Mouse (Mus musculus) embryo, embryonic 10 days (tissue): Measurements from ENCODE around the gene Blzf1.

Source experiments
- DNase-seq: peaks from one replicate; pipeline ENCODE4 v3.0.0-alpha.2; 2015; ENCODE audit warnings: low spot score

The Blzf1 gene

GRCm38 (mm10) chr1:164294071-164294470 lies 13.2 kb downstream of the Blzf1 start:
- no peak for DNase-seq

GRCm38 (mm10) chr1:164292040-164292439 lies 15.2 kb downstream of the Blzf1 start:
- no peak for DNase-seq

GRCm38 (mm10) chr1:164287406-164287805 lies 19.9 kb downstream of the Blzf1 start:
- DNase-seq, result peak; percentile 10

- DNase-seq, result no peak
These were observed 23.3 kb downstream of the Blzf1 start for GRCm38 (mm10) chr1:164284007-164284406.

- no peak for DNase-seq
These were observed 28.0 kb downstream of the Blzf1 start for GRCm38 (mm10) chr1:164279332-164279731.

- no peak for DNase-seq
These were observed 30.7 kb downstream of the Blzf1 start for GRCm38 (mm10) chr1:164276552-164276951.

GRCm38 (mm10) chr1:164275455-164275954 lies 31.8 kb downstream of the Blzf1 start, which contains the start of gene Ccdc181:
Gene Ccdc181 (plus strand): TSS chr1:164275585.
- peak; percentile 95 for DNase-seq

- DNase-seq, result peak; percentile 50
These were observed 33.6 kb downstream of the Blzf1 start for GRCm38 (mm10) chr1:164273659-164274058.

- no peak for DNase-seq
These were observed 36.3 kb downstream of the Blzf1 start for GRCm38 (mm10) chr1:164270941-164271340.

GRCm38 (mm10) chr1:164261553-164261952 lies 45.7 kb downstream of the Blzf1 start:
- no peak for DNase-seq

GRCm38 (mm10) chr1:164260171-164261028 lies 46.9 kb downstream of the Blzf1 start:
- DNase-seq, result no peak

- DNase-seq, result no peak
These were observed 52.5 kb downstream of the Blzf1 start for GRCm38 (mm10) chr1:164254836-164255235.

GRCm38 (mm10) chr1:164252551-164252950 lies 54.7 kb downstream of the Blzf1 start:
- no peak for DNase-seq

- no peak for DNase-seq
These were observed 55.9 kb downstream of the Blzf1 start for GRCm38 (mm10) chr1:164251438-164251837.

GRCm38 (mm10) chr1:164250391-164251150 lies 56.7 kb downstream of the Blzf1 start:
- peak; percentile 11 for DNase-seq

GRCm38 (mm10) chr1:164249332-164249711 lies 58.0 kb downstream of the Blzf1 start:
- no peak for DNase-seq

- DNase-seq, result peak; percentile 97
These were observed 58.6 kb downstream of the Blzf1 start, which contains the start of gene Slc19a2 for GRCm38 (mm10) chr1:164248465-164249331. Gene Slc19a2 (plus strand): TSS chr1:164249046.

GRCm38 (mm10) chr1:164247971-164248370 lies 59.3 kb downstream of the Blzf1 start:
- DNase-seq, result peak; percentile 35

- DNase-seq, result no peak
These were observed 59.8 kb downstream of the Blzf1 start for GRCm38 (mm10) chr1:164247442-164247841.

- no peak for DNase-seq
These were observed 64.5 kb downstream of the Blzf1 start for GRCm38 (mm10) chr1:164242809-164243208.

- DNase-seq, result no peak
These were observed 65.8 kb downstream of the Blzf1 start for GRCm38 (mm10) chr1:164241494-164241893.
